Mouse (Mus musculus) hindbrain, embryonic 15.5 days (tissue): ENCODE results near the gene Ly6g5c. TPM values are rescaled to one million over a fixed set of nuclear protein-coding genes. Genes with fewer than 3 reads are reported as not detected.
A peak's percentile ranks its signal among the peaks of the same experiment; 100 is the strongest.

ENCODE experiments used
- ATAC-seq: fragments of 200-750 bp; cut with Nextera tagmentation; 2 replicates; pipeline ENCODE4 v1.8.0; 2017; ENCODE audit warnings: low read depth, moderate number of reproducible peaks, moderate TSS enrichment; ENCODE audit not compliant: low FRiP score
- H3K27ac ChIP-seq: fragments of 300-500 bp; sonication (generic); replicated peaks from 2 replicates; pipeline ENCODE4 v1.5.1; 2015; ENCODE audit warnings: mild to moderate bottlenecking, inconsistent platforms
- H3K27me3 ChIP-seq: fragments of 300-500 bp; sonication (generic); 2 replicates; pipeline ENCODE4 v1.6.1; 2015; ENCODE audit warnings: control low read depth, inconsistent platforms
- H3K36me3 ChIP-seq: fragments of 300-500 bp; sonication (generic); 2 replicates; pipeline ENCODE4 v1.6.1; 2015; ENCODE audit warnings: control low read depth, inconsistent platforms
- H3K4me1 ChIP-seq: fragments of 300-500 bp; sonication (generic); replicated peaks from 2 replicates; pipeline ENCODE4 v1.6.1; 2015; ENCODE audit warnings: control low read depth, inconsistent platforms
- H3K4me2 ChIP-seq: fragments of 300-500 bp; sonication (generic); 2 replicates; pipeline ENCODE4 v1.6.1; 2015; ENCODE audit warnings: moderate library complexity, mild to moderate bottlenecking, inconsistent platforms
- H3K4me3 ChIP-seq: fragments of 300-500 bp; sonication (generic); 2 replicates; pipeline ENCODE4 v1.5.1; 2015; ENCODE audit warnings: mild to moderate bottlenecking, inconsistent platforms
- H3K9ac ChIP-seq: fragments of 300-500 bp; sonication (generic); 2 replicates; pipeline ENCODE4 v1.6.1; 2015; ENCODE audit warnings: inconsistent platforms
- H3K9me3 ChIP-seq: fragments of 300-500 bp; sonication (generic); 2 replicates; pipeline ENCODE4 v1.6.1; 2016; ENCODE audit warnings: control low read depth, inconsistent platforms
- WGBS: fragments of 180-500 bp; shearing (Covaris S2); methylation state at CpG from one replicate; pipeline ENCODE4 v1.1.7; 2015; 5-methylcytosine and 5-hydroxymethylcytosine counted together
- polyA plus RNA-seq: library from polyadenylated mRNA; unstranded; fragments of >200 nt; fragmentation: Nextera tagmentation; extraction: Ambion mirVana; gene quantifications from 2 replicates; pipeline ENCODE4 v1.2.1, GENCODE M21; 2015

Gene Ly6g5c
- polyA plus RNA-seq, 1 experiment from 2014 or later = not detected

DNA sequence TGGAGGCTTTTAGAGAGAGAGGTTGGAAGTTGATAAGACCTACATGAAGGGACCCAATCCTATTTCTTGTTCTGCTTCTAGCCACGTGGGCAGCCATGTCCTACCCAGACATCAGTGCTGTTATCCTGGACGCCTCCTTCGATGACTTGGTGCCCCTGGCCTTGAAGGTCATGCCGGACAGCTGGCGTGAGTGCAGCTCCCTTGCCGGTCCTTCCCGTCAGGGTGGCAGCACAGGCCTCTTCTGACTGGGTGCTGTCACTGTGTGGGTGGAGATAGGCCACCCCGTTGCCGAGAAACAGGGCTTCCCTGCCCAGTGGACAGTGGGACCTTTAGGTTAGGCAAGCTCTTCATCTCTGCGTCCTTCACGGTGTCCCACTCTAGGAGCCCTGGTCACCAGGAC, 6.9 kb upstream of the Ly6g5c start:
- no peak overlapping the region for H3K27ac ChIP-seq
- no peak overlapping the region for H3K4me3 ChIP-seq
- ATAC-seq = no peak
- no peak overlapping the region for H3K4me2 ChIP-seq
- H3K9me3 ChIP-seq = no peaks in the 10 kb centered on the region
- H3K27me3 ChIP-seq = no peaks in the 10 kb centered on the region
- no peak overlapping the region for H3K9ac ChIP-seq
- 91% methylated on average over 11 of the region's 11 CpGs for WGBS
- H3K4me1 ChIP-seq = peaks cover 4% of the 10 kb centered on the region; the same call in 1 of the 2 replicates
- peaks cover 57% of the 10 kb centered on the region for H3K36me3 ChIP-seq

DNA sequence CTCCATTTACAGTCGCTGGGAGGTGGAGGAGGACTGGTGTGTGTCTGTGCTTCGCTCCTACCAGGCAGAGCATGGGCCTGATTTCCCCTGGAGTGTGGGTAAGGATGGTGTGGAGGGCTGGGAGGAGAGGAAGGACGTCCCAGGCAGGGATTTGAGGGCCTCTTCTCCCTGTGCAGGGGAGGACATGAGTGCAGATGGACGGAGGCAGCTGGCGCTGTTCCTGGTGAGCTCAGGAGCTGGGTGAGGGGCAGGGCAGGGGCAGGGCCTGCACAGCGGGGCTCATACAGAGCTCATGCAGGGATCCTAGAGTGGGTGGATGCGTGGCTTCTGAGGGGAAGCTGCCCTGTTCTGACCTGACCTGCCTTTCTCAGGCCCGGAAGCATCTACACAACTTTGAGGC, 5.8 kb upstream of the Ly6g5c start:
- H3K4me1 ChIP-seq = peaks cover 7% of the 10 kb centered on the region; the same call in 1 of the 2 replicates
- 77% methylated on average over 8 of the region's 8 CpGs for WGBS
- ATAC-seq = no peak
- H3K9me3 ChIP-seq = no peaks in the 10 kb centered on the region
- H3K4me3 ChIP-seq = no peak overlapping the region
- no peak overlapping the region for H3K4me2 ChIP-seq
- H3K27ac ChIP-seq = no peak overlapping the region
- H3K9ac ChIP-seq = no peak overlapping the region
- peaks cover 53% of the 10 kb centered on the region for H3K36me3 ChIP-seq
- H3K27me3 ChIP-seq = no peaks in the 10 kb centered on the region

DNA sequence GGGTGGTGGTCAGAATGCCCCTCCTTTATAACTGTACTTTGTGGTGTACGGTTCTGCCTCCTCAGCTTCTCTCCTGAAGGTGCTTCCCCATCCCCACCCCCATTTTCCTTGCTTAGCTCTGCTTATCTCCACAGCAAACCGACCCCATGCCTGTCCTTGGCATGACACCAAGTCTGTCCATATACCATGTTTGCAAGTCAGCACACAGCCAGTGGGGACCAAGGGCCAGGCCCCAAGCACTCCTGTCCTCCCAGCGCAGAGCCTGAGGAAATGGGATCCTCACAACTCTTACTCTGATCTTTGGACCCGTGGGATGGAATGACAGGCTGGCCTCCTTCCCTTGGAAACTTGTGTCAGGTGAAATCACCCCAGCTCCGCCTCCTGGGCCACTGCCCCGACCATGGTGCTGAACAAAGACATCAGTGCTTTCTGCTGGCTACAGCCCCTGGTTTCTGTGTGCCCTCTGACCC, 4.8 kb upstream of the Ly6g5c start:
- 68% methylated on average over 6 of the region's 6 CpGs for WGBS
- Histone ChIP-seq H3K9ac (no peak overlapping the region), H3K4me3 (no peak overlapping the region), H3K36me3 (peaks cover 45% of the 10 kb centered on the region), H3K27ac (no peak overlapping the region), H3K4me2 (no peak overlapping the region), H3K9me3 (no peaks in the 10 kb centered on the region), H3K4me1 (peaks cover 7% of the 10 kb centered on the region; the same call in 1 of the 2 replicates), H3K27me3 (no peaks in the 10 kb centered on the region)
- ATAC-seq = no peak

DNA sequence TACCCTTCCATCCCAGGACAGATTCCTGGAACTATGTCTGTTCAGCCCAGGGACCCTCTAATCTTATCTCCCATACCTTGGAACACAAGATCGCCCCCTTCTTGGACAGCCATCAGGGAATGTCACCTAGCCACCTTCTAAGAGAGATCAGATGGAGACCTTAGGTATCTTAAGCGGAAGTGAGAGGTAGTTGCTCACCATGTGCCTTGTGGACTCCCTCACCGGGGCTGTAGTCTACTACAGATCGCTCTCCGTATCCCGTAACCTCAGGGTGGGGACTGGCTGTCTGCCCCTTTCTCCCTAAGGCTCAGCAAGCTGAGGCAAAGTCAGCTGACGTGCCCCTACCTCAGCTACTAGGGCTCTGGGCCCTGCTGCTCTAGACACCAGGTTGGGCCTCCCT, 4.0 kb upstream of the Ly6g5c start:
- Histone ChIP-seq H3K36me3 (peaks cover 36% of the 10 kb centered on the region), H3K9ac (no peak overlapping the region), H3K4me2 (no peak overlapping the region), H3K4me3 (no peak overlapping the region), H3K27me3 (no peaks in the 10 kb centered on the region), H3K4me1 (peaks cover 7% of the 10 kb centered on the region; the same call in 1 of the 2 replicates), H3K27ac (no peak overlapping the region), H3K9me3 (no peaks in the 10 kb centered on the region)
- WGBS = 94% methylated on average over 7 of the region's 7 CpGs
- no peak for ATAC-seq

DNA sequence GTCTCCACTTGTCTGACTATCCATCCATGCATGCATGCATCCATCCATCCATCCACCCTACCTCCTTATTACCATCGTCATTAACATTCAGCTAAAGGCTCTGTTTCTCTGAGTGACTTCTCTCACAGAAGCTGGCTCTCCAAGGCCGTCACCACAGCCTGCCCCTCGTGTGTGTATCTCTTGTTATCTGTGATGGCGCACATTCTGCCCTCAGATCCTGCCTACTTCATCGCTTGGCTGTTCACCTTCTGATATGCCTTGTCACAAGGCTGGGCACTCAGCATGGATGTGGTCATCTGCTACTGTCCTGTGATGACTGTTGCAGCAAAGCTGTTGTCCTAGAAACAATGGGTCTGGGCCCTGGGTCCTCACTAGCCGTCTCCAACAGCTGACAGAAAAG, 3.3 kb upstream of the Ly6g5c start:
- Histone ChIP-seq H3K4me1 (peaks cover 7% of the 10 kb centered on the region; the same call in 1 of the 2 replicates), H3K4me2 (no peak overlapping the region), H3K9me3 (no peaks in the 10 kb centered on the region), H3K4me3 (no peak overlapping the region), H3K36me3 (peaks cover 31% of the 10 kb centered on the region), H3K27me3 (no peaks in the 10 kb centered on the region), H3K27ac (no peak overlapping the region), H3K9ac (no peak overlapping the region)
- ATAC-seq = no peak
- 78% methylated on average over 6 of the region's 6 CpGs for WGBS

DNA sequence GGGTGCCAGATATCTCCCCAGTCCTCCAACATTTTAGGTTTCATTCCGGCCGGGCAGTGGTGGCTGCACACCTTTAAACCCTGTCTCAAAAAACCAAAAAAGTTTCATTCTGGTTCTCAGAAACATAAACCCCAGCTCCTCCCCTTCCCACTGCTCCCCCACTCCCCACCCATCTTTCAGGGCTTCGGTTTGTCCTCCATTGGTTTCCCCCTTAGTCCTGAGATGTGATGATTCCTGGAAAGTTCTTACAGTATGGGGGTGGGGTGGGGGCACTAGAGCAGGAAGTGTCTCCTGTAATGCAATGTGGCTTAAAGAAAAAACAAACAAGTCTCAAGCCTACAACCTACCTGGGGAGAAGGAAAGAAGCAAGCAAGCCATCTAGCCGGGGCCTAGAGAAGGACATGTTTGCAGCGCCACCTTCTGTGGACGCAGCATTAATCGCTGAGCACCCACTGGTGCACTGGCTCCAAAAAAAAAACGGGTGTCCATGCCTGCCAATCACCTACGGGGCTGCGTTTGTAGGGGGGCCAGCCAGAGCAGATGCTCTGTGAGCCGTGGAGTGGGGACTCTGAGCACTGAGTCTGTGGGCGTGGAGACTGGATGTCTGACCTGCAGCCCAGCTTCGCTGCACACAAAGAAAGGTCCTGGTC, 2.2 kb upstream of the Ly6g5c start:
- Histone ChIP-seq H3K4me3 (0 out of 2 replicates have a peak overlapping the region, but pooled peaks have one; percentile 7), H3K27me3 (no peaks in the 10 kb centered on the region), H3K9me3 (no peaks in the 10 kb centered on the region), H3K4me1 (peaks cover 7% of the 10 kb centered on the region; the same call in 1 of the 2 replicates), H3K36me3 (peaks cover 20% of the 10 kb centered on the region), H3K27ac (no peak overlapping the region), H3K4me2 (peak overlapping the region; percentile 42), H3K9ac (0 out of 2 replicates have a peak overlapping the region, but pooled peaks have one; percentile 25)
- ATAC-seq = 0 out of 2 replicates have a peak, but pooled peaks have one; percentile 14
- 22% methylated on average over 13 of the region's 13 CpGs for WGBS

DNA sequence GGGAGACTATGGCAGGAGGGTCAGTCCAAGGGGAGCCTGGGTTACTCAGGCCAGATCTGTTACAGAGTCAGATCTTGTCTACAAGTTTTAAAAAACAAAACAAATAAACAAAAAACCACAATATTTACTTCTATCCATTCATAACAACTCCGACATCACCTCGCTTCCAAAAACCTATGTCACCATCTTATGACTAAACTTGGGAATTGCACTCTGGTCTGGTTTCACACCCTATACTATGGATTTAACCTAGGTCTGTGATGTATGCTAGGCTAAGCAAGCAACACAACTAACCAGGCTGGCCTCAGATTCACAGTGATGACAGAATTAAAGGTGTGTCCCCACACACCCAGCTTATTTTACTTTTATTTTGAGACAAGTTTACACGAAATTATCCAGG, 1.6 kb upstream of the Ly6g5c start:
- 0 out of 2 replicates have a peak, but pooled peaks have one; percentile 7 for ATAC-seq

DNA sequence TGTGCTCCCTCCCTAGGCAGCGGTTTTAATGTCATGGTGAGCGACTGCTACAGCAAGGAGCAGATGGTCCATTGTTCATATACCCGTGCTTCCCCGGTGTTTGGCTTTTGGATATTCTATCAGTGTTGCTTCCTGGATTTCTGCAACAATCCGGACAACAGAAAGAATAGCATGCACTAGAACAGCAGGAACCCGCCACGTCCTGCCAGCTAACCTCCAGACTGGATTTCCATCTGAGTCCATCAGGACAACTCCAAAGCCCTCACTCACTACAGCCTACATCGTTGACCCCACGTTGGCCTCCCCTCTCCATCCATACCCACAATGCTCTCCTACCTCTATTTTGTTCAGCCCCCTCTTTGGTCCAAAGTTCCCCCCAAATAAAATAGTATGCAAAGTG, 3.7 kb downstream of the Ly6g5c start:
- Histone ChIP-seq H3K9me3 (no peaks in the 10 kb centered on the region), H3K27me3 (no peaks in the 10 kb centered on the region), H3K4me2 (no peak overlapping the region), H3K9ac (no peak overlapping the region), H3K4me3 (no peak overlapping the region), H3K36me3 (peaks cover 25% of the 10 kb centered on the region), H3K27ac (no peak overlapping the region), H3K4me1 (no peaks in the 10 kb centered on the region)
- no peak for ATAC-seq
- 60% methylated on average over 9 of the region's 9 CpGs for WGBS

More for the DNA sequence above, 1.6 kb upstream of the Ly6g5c start:
- peaks cover 7% of the 10 kb centered on the region; the same call in 1 of the 2 replicates for H3K4me1 ChIP-seq
- H3K36me3 ChIP-seq = peaks cover 13% of the 10 kb centered on the region
- H3K9me3 ChIP-seq = no peaks in the 10 kb centered on the region
- 70% methylated on average over 3 of the region's 3 CpGs for WGBS
- no peak overlapping the region for H3K4me2 ChIP-seq
- H3K27me3 ChIP-seq = no peaks in the 10 kb centered on the region
- H3K27ac ChIP-seq = no peak overlapping the region
- H3K4me3 ChIP-seq = no peak overlapping the region
- no peak overlapping the region for H3K9ac ChIP-seq

DNA sequence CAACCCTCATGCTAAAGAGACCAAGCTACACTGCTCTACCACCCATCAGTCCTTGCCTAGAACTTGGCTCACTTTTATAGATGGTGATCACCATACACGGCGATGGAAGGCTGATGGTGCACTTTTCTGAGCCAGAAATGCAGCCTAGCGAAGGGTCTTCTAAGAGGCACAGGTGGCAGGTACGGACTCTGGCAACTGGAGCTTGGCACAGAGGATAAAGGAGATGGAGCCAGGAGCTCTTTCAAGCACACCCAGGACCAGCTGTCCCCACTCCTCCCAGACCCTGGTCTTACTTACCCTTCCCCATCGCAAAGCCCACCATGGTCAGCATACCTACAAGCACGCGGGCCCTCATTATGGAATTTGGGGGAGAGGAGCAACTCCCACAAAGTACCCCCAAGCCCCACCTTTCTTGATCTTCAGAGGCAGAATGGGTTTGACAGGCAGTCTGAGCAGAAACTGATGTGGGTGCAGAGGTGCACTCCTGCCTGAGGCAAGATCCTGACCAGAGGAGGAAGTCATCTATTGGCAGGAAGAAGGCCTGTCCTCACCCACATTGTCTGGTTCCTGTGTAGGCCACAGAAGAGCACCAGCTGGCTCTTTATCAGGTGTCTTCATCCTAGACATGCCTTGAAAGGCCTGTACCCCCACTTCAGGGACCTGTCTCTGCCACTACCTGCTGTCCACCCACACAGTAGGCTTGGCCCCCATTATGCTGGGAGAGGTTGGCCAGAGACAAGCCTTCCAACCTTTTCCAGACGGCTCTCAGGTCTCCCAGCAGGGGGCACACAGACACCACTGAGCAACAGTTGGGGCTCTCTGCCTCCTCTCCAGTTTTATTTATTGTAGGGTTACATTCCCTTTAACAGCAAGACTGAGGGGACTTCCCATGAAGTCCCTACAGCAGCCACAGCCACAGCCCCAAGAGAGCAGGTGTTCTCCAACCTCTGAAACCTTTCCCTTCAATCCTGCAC, 7.3 kb downstream of the Ly6g5c start, which contains the start of gene Ly6g5b:
Gene Ly6g5b (minus strand): TSS at position 383 of the 974 bp plus-strand sequence.
- no peak for ATAC-seq
- Histone ChIP-seq H3K4me1 (peaks cover 9% of the 10 kb centered on the region), H3K4me3 (no peak within 1 kb of the TSS), H3K9ac (no peak within 1 kb of the TSS), H3K27me3 (no peaks in the 10 kb centered on the region), H3K36me3 (peaks cover 47% of the 10 kb centered on the region), H3K9me3 (no peaks in the 10 kb centered on the region), H3K4me2 (no peak within 1 kb of the TSS), H3K27ac (no peak within 1 kb of the TSS)
- WGBS = 87% methylated on average over 8 of the region's 8 CpGs

DNA sequence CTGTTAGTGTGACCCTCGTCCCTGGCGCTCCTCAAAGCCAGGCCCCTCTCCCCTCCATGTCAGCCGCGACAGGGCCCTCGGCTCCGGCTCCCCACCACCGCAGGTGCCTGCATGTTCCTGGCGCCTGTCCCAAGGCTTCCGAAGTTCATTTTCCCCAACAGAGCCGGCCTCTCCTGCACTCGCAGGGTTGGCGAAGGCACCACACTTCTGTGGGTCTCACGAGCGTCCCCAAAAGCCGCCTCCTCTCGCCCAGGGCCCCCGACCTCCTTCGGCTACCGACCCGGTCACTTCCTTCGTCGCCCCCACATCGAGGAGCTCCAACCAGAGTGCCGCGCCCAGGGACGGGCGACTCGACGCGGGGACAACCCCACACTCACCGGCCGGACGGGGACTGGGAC, 12.7 kb downstream of the Ly6g5c start:
- peak overlapping the region; percentile 99 for H3K4me3 ChIP-seq
- no peaks in the 10 kb centered on the region for H3K9me3 ChIP-seq
- H3K27ac ChIP-seq = peak overlapping the region; percentile 83
- H3K4me2 ChIP-seq = peak overlapping the region; percentile 81
- WGBS = under 1% methylated on average over 33 of the region's 33 CpGs
- ATAC-seq = no peak
- peak overlapping the region; percentile 93 for H3K9ac ChIP-seq
- H3K36me3 ChIP-seq = peaks cover 41% of the 10 kb centered on the region
- H3K4me1 ChIP-seq = peaks cover 32% of the 10 kb centered on the region
- no peaks in the 10 kb centered on the region for H3K27me3 ChIP-seq

DNA sequence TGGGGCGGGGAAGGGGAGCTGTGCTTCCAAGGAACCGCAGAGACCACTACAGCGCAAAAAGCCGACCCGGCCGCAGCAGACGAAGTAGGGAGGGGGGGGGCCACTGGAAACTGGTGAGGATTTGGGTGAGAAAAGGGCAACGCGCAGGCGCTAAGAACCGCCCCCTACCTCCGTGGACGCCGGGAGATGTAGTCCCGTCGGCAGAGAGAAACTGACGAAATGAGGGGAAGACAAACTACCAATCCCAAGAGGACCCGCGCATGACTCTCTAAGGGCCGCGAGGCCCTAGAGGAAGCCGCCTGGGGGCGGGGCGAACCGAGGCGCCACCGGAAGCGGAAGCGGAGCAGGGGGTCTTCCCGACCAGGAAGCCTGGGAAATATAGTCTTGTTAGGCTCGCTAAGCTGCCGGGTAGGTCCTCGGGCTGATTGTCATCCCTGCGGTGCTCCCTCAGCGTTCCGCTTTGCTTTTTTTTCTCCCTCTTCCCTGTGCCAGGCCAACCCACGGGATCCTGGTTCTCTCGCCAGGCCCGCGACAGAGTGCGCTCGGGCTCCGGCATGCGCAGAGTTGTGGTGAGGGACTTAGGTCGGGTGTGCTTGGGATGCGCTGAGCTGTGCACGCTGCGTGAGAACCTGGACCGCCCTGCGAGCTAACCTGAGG, 13.2 kb downstream of the Ly6g5c start, which contains the start of gene Gpank1:
Gene Gpank1 (plus strand): TSS at position 313 of the 657 bp plus-strand sequence.
- peak; percentile 95 for ATAC-seq

More for the DNA sequence above, 13.2 kb downstream of the Ly6g5c start, which contains the start of gene Gpank1:
- Histone ChIP-seq H3K4me1 (peaks cover 35% of the 10 kb centered on the region), H3K9me3 (no peaks in the 10 kb centered on the region), H3K27me3 (no peaks in the 10 kb centered on the region), H3K9ac (peak within 1 kb of the TSS; percentile 93), H3K27ac (peak within 1 kb of the TSS; percentile 91), H3K4me2 (peak within 1 kb of the TSS; percentile 81), H3K36me3 (peaks cover 36% of the 10 kb centered on the region), H3K4me3 (peak within 1 kb of the TSS; percentile 99)
- under 1% methylated on average over 50 of the region's 50 CpGs for WGBS
